Mouse (Mus musculus) neural tube, embryonic 12.5 days (tissue): Measurements from ENCODE around the gene Fndc8. TPM values are rescaled to one million over a fixed set of nuclear protein-coding genes. Genes with fewer than 3 reads are reported as not detected.
A peak's percentile ranks its signal among the peaks of the same experiment; 100 is the strongest.

Experiments
- ATAC-seq: fragments of 200-750 bp; cut with Nextera tagmentation; 2 replicates; pipeline ENCODE4 v1.8.0; 2017; ENCODE audit warnings: low read depth, mild to moderate bottlenecking, moderate TSS enrichment, moderate library complexity; ENCODE audit not compliant: low FRiP score
- H3K27ac ChIP-seq: fragments of 300-500 bp; sonication (generic); 2 replicates; pipeline ENCODE4 v1.5.1; 2016
- H3K27me3 ChIP-seq: fragments of 300-500 bp; sonication (generic); replicated peaks from 2 replicates; pipeline ENCODE4 v1.6.1; 2016; ENCODE audit warnings: mild to moderate bottlenecking
- H3K36me3 ChIP-seq: fragments of 300-500 bp; sonication (generic); 2 replicates; pipeline ENCODE4 v1.6.1; 2016; ENCODE audit warnings: mild to moderate bottlenecking
- H3K4me1 ChIP-seq: fragments of 300-500 bp; sonication (generic); 2 replicates; pipeline ENCODE4 v1.6.1; 2016
- H3K4me2 ChIP-seq: fragments of 300-500 bp; sonication (generic); replicated peaks from 2 replicates; pipeline ENCODE4 v1.6.1; 2016; ENCODE audit warnings: mild to moderate bottlenecking
- H3K4me3 ChIP-seq: fragments of 300-500 bp; sonication (generic); 2 replicates; pipeline ENCODE4 v1.5.1; 2016
- H3K9ac ChIP-seq: fragments of 300-500 bp; sonication (generic); 2 replicates; pipeline ENCODE4 v1.6.1; 2016; ENCODE audit warnings: mild to moderate bottlenecking
- H3K9me3 ChIP-seq: fragments of 300-500 bp; sonication (generic); 2 replicates; pipeline ENCODE4 v1.6.1; 2016; ENCODE audit warnings: mild to moderate bottlenecking
- WGBS: fragments of 180-500 bp; shearing (Covaris S2); methylation state at CpG from one replicate; pipeline ENCODE4 v1.1.7; 2016; 5-methylcytosine and 5-hydroxymethylcytosine counted together
- polyA plus RNA-seq: library from polyadenylated mRNA; unstranded; fragments of >200 nt; fragmentation: Nextera tagmentation; extraction: Ambion mirVana; gene quantifications from 2 replicates; pipeline ENCODE4 v1.2.1, GENCODE M21; 2016

Gene Fndc8
- polyA plus RNA-seq, 1 experiment from 2014 or later, result 0.39 TPM

DNA sequence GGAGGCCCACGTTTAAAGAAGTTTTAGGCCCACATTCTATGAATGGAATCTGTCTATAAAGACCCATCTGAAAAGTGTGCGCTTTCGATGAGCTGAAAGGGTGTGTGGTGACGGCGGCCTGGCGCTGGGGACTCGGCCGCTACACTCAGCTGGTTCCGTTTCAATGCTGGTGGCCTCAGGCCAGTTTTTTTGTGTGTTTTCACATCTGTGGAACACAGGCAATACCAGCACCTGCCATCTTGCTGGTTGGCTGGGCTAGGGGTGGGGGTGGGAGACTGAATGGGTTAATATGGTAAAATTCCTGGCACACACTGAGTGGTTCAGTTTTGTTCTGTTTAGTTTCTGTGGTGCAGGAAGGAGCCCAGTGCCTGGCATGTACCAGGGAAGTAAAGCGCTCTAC lies 35.9 kb upstream of the Fndc8 start:
- 0 out of 2 replicates have a peak, but pooled peaks cover 8% of the 10 kb centered on the region for H3K4me1 ChIP-seq
- ATAC-seq, result no peak
- H3K27ac ChIP-seq, result no peak overlapping the region
- no peak overlapping the region for H3K9ac ChIP-seq
- H3K9me3 ChIP-seq, result no peaks in the 10 kb centered on the region
- no peak overlapping the region for H3K4me2 ChIP-seq
- no peaks in the 10 kb centered on the region for H3K36me3 ChIP-seq
- H3K27me3 ChIP-seq, result no peaks in the 10 kb centered on the region
- no peak overlapping the region for H3K4me3 ChIP-seq
- WGBS, result 53% methylated on average over 10 of the region's 10 CpGs

DNA sequence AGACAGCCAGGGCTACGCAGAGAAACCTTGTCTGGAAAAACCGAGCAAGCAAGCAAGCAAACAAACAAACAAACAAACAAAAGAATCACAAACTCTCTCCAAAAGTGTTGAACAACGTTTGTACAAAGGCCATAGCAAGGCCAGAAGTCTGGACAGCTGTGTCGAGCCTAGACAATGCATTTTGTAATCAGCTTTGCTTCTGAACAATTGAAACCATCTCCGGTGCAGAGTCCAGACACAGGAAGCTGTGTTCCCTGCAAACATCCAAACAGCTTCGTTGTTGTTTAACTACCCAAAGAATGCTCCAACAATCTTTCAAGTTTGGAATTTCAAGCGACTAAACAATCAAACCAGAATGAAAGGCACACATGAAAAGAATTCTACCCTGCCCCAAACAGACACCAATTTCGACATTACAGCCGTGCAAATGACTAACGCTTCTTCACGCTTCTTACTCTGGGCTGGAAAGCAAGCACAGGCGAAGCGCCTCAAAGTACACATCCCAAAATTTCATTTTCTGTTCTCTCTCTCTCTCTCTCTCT lies 34.5 kb upstream of the Fndc8 start:
- Histone ChIP-seq H3K4me2 (no peak overlapping the region), H3K27me3 (no peaks in the 10 kb centered on the region), H3K4me1 (peaks cover 3% of the 10 kb centered on the region; the same call in 1 of the 2 replicates), H3K9me3 (no peaks in the 10 kb centered on the region), H3K4me3 (no peak overlapping the region), H3K27ac (no peak overlapping the region), H3K36me3 (no peaks in the 10 kb centered on the region), H3K9ac (no peak overlapping the region)
- ATAC-seq, result no peak
- 77% methylated on average over 13 of the region's 13 CpGs for WGBS

GRCm38 (mm10) chr11:82860759-82861158 lies 31.2 kb upstream of the Fndc8 start:
- 81% methylated on average over 6 of the region's 6 CpGs for WGBS
- Histone ChIP-seq H3K9me3 (no peaks in the 10 kb centered on the region), H3K4me3 (no peak overlapping the region), H3K36me3 (no peaks in the 10 kb centered on the region), H3K27me3 (no peaks in the 10 kb centered on the region), H3K4me2 (no peak overlapping the region), H3K27ac (no peak overlapping the region), H3K4me1 (peaks cover 5% of the 10 kb centered on the region; the same call in 1 of the 2 replicates), H3K9ac (no peak overlapping the region)
- ATAC-seq, result no peak

DNA sequence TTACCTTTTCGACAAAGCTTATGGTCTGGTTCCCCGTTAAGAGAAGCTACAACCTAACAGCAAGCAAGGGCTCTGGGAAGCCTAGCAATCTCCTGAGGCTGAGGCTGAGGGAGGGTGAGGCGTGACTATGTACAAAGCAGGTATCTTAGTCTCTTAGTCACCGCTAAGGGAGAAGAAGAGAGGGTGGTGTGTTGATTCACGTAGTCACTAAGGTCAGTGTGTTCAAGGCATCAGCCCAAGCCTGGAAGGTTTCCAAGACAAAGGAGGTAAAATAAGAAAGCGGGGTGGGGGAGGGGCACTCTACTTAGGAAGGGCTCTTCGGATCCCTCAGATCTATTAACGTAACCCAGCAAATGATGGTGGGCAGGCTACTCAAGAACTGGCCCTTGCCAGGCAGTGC lies 30.4 kb upstream of the Fndc8 start:
- 73% methylated on average over 8 of the region's 8 CpGs for WGBS
- Histone ChIP-seq H3K27ac (no peak overlapping the region), H3K4me3 (no peak overlapping the region)

GRCm38 (mm10) chr11:82862638-82863037 lies 29.3 kb upstream of the Fndc8 start:
- Histone ChIP-seq H3K9ac (no peak overlapping the region), H3K4me3 (no peak overlapping the region), H3K4me2 (no peak overlapping the region), H3K36me3 (no peaks in the 10 kb centered on the region), H3K27me3 (no peaks in the 10 kb centered on the region), H3K4me1 (peaks cover 5% of the 10 kb centered on the region; the same call in 1 of the 2 replicates), H3K9me3 (no peaks in the 10 kb centered on the region), H3K27ac (no peak overlapping the region)
- no peak for ATAC-seq
- 80% methylated on average over 9 of the region's 9 CpGs for WGBS

More for the DNA sequence above, 30.4 kb upstream of the Fndc8 start:
- no peak overlapping the region for H3K4me2 ChIP-seq
- H3K9me3 ChIP-seq, result no peaks in the 10 kb centered on the region
- H3K27me3 ChIP-seq, result no peaks in the 10 kb centered on the region
- H3K4me1 ChIP-seq, result peaks cover 5% of the 10 kb centered on the region; the same call in 1 of the 2 replicates
- no peak for ATAC-seq
- H3K9ac ChIP-seq, result no peak overlapping the region
- H3K36me3 ChIP-seq, result no peaks in the 10 kb centered on the region

DNA sequence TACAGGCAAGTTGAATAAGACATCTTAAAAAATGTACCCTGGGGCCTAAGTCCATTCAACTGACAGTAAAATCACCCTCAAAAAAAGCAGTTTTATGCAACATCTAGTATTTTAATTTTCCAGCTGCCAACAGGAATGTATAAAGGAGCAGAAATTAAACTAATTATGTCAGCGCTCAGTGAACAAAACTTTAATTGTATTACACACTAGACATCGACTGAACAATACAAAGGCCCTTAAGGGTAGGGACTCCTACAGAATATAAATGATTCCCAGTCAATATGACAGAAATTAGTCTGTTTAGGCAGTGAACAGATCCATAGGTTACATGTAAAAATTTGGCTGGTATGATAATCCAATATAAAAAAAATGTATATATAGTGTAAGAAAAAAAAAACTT lies 28.9 kb upstream of the Fndc8 start:
- Histone ChIP-seq H3K4me1 (peaks cover 5% of the 10 kb centered on the region; the same call in 1 of the 2 replicates), H3K9ac (no peak overlapping the region), H3K9me3 (no peaks in the 10 kb centered on the region), H3K4me2 (no peak overlapping the region), H3K36me3 (no peaks in the 10 kb centered on the region), H3K27ac (no peak overlapping the region), H3K27me3 (no peaks in the 10 kb centered on the region), H3K4me3 (no peak overlapping the region)
- ATAC-seq, result no peak
- 50% methylated on average over 2 of the region's 2 CpGs for WGBS

- 50% methylated on average over 4 of the region's 4 CpGs for WGBS
- no peak overlapping the region for H3K4me2 ChIP-seq
- ATAC-seq, result no peak
These were observed 28.4 kb upstream of the Fndc8 start for GRCm38 (mm10) chr11:82863488-82863931.

GRCm38 (mm10) chr11:82865957-82866356 lies 26.0 kb upstream of the Fndc8 start:
- no peaks in the 10 kb centered on the region for H3K27me3 ChIP-seq
- no peaks in the 10 kb centered on the region for H3K36me3 ChIP-seq
- H3K27ac ChIP-seq, result no peak overlapping the region
- 80% methylated on average over 10 of the region's 10 CpGs for WGBS
- no peaks in the 10 kb centered on the region for H3K9me3 ChIP-seq
- H3K4me2 ChIP-seq, result no peak overlapping the region
- H3K4me1 ChIP-seq, result peaks cover 10% of the 10 kb centered on the region
- H3K4me3 ChIP-seq, result no peak overlapping the region
- H3K9ac ChIP-seq, result no peak overlapping the region
- no peak for ATAC-seq

More at GRCm38 (mm10) chr11:82863488-82863931, 28.4 kb upstream of the Fndc8 start:
- H3K4me1 ChIP-seq, result peaks cover 5% of the 10 kb centered on the region; the same call in 1 of the 2 replicates
- no peaks in the 10 kb centered on the region for H3K36me3 ChIP-seq
- H3K9me3 ChIP-seq, result no peaks in the 10 kb centered on the region
- no peaks in the 10 kb centered on the region for H3K27me3 ChIP-seq
- no peak overlapping the region for H3K9ac ChIP-seq
- H3K27ac ChIP-seq, result no peak overlapping the region
- H3K4me3 ChIP-seq, result no peak overlapping the region

DNA sequence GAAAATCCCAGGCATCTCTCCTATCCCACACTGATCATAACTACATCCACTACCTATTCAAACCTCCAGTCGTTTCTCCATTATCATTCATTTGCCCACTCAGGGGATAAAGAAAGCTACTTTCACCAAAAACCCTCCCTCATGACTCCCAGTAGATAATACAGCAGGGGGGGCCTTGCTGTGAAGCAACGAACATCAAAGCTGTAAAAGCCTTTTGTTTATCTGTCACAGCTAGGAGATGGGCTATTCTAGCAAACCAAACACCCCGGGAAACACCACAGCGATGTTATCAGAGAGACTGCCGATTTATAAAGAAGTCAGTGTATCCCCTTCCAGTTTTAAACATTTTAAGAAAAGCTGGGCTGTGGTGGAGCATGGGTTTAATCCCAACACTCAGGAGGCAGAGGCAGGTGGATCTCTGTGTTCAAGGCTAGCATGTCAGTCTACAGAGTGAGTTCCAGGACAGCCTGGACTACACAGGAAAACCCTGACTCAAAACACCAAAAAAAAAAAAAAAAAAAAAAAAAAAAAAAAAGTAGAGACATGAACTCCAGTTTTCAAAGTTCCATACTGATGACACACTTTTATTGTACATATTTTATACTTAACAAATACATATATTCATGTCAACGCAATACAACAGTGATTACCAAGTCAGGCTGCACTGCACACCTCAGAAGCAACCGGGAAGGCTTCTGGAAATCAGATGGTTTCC lies 24.9 kb upstream of the Fndc8 start:
- Histone ChIP-seq H3K4me1 (peaks cover 10% of the 10 kb centered on the region), H3K4me2 (no peak overlapping the region), H3K27ac (no peak overlapping the region), H3K27me3 (no peaks in the 10 kb centered on the region), H3K9ac (no peak overlapping the region), H3K4me3 (no peak overlapping the region), H3K9me3 (no peaks in the 10 kb centered on the region), H3K36me3 (no peaks in the 10 kb centered on the region)
- no peak for ATAC-seq
- 28% methylated on average over 7 of the region's 7 CpGs for WGBS

- 77% methylated on average over 5 of the region's 5 CpGs for WGBS
These were observed 24.0 kb upstream of the Fndc8 start for GRCm38 (mm10) chr11:82867956-82868355.

GRCm38 (mm10) chr11:82869506-82870172 lies 22.3 kb upstream of the Fndc8 start:
- ATAC-seq, result no peak
- 80% methylated on average over 9 of the region's 9 CpGs for WGBS
- no peak overlapping the region for H3K9ac ChIP-seq
- H3K4me2 ChIP-seq, result peak overlapping the region; percentile 92
- H3K4me3 ChIP-seq, result no peak overlapping the region
- no peaks in the 10 kb centered on the region for H3K9me3 ChIP-seq
- H3K4me1 ChIP-seq, result peaks cover 5% of the 10 kb centered on the region; the same call in 1 of the 2 replicates
- H3K36me3 ChIP-seq, result no peaks in the 10 kb centered on the region
- no peaks in the 10 kb centered on the region for H3K27me3 ChIP-seq
- H3K27ac ChIP-seq, result no peak overlapping the region

More at GRCm38 (mm10) chr11:82867956-82868355, 24.0 kb upstream of the Fndc8 start:
- Histone ChIP-seq H3K4me3 (no peak overlapping the region), H3K9ac (no peak overlapping the region), H3K27ac (no peak overlapping the region), H3K4me2 (no peak overlapping the region), H3K27me3 (no peaks in the 10 kb centered on the region), H3K4me1 (peaks cover 10% of the 10 kb centered on the region), H3K36me3 (no peaks in the 10 kb centered on the region), H3K9me3 (no peaks in the 10 kb centered on the region)
- ATAC-seq, result no peak
